Mouse (Mus musculus) liver, embryonic 16.5 days (tissue): ENCODE measurements around the gene Ankrd13b. TPM values are rescaled to one million over a fixed set of nuclear protein-coding genes. Genes with fewer than 3 reads are reported as not detected.

Experiments
- ATAC-seq: fragments of 200-750 bp; cut with Nextera tagmentation; 2 replicates; pipeline ENCODE4 v1.8.0; 2017; ENCODE audit warnings: low read depth, mild to moderate bottlenecking, moderate number of reproducible peaks, moderate library complexity
- H3K27ac ChIP-seq: fragments of 300-500 bp; sonication (generic); 2 replicates; pipeline ENCODE4 v1.5.1; 2014; ENCODE audit warnings: mild to moderate bottlenecking, low read length
- H3K27me3 ChIP-seq: fragments of 300-500 bp; sonication (generic); 2 replicates; pipeline ENCODE4 v1.6.1; 2014; ENCODE audit warnings: low read depth, low read length, mixed read lengths; ENCODE audit not compliant: control insufficient read depth, insufficient read depth
- H3K36me3 ChIP-seq: fragments of 300-500 bp; sonication (generic); 2 replicates; pipeline ENCODE4 v1.6.1; 2014; ENCODE audit warnings: mild to moderate bottlenecking; ENCODE audit not compliant: control insufficient read depth, insufficient read depth
- H3K4me1 ChIP-seq: fragments of 300-500 bp; sonication (generic); 2 replicates; pipeline ENCODE4 v1.6.1; 2014; ENCODE audit warnings: low read depth, low read length, mixed read lengths; ENCODE audit not compliant: control insufficient read depth
- H3K4me2 ChIP-seq: fragments of 300-500 bp; sonication (generic); 2 replicates; pipeline ENCODE4 v1.6.1; 2014; ENCODE audit warnings: low read depth, low read length, mixed read lengths
- H3K4me3 ChIP-seq: fragments of 300-500 bp; sonication (generic); 2 replicates; pipeline ENCODE4 v1.5.1; 2014; ENCODE audit warnings: low read depth, mild to moderate bottlenecking, low read length
- H3K9ac ChIP-seq: fragments of 300-500 bp; sonication (generic); 2 replicates; pipeline ENCODE4 v1.6.1; 2014; ENCODE audit warnings: low read depth, low read length
- H3K9me3 ChIP-seq: fragments of 300-500 bp; sonication (generic); replicated peaks from 2 replicates; pipeline ENCODE4 v1.6.1; 2016; ENCODE audit warnings: low read length; ENCODE audit not compliant: control insufficient read depth
- WGBS: fragments of 180-500 bp; shearing (Covaris S2); extraction: QIAGEN DNeasy Blood & Tissue Kit; methylation state at CpG from one replicate; pipeline ENCODE4 v1.1.7; 2014; ENCODE audit not compliant: insufficient replicate concordance; 5-methylcytosine and 5-hydroxymethylcytosine counted together
- polyA plus RNA-seq: library from polyadenylated mRNA; unstranded; fragments of >200 nt; fragmentation: Nextera tagmentation; extraction: Ambion mirVana; gene quantifications from 2 replicates; pipeline ENCODE4 v1.2.1, GENCODE M21; 2015

Ankrd13b gene
- polyA plus RNA-seq, 1 experiment from 2014 or later: 0.41 TPM

- Histone ChIP-seq H3K4me3 (no peak overlapping the region), H3K36me3 (no peaks in the 10 kb centered on the region), H3K27me3 (peaks cover 48% of the 10 kb centered on the region), H3K4me2 (no peak overlapping the region), H3K9me3 (no peaks in the 10 kb centered on the region), H3K9ac (no peak overlapping the region), H3K27ac (peak overlapping the region; percentile 45), H3K4me1 (peaks cover 41% of the 10 kb centered on the region)
- no peak for ATAC-seq
- 54% methylated on average over 27 of the region's 27 CpGs for WGBS
These were observed 28.7 kb upstream of the Ankrd13b start for GRCm38 (mm10) chr11:77518051-77518798.

DNA sequence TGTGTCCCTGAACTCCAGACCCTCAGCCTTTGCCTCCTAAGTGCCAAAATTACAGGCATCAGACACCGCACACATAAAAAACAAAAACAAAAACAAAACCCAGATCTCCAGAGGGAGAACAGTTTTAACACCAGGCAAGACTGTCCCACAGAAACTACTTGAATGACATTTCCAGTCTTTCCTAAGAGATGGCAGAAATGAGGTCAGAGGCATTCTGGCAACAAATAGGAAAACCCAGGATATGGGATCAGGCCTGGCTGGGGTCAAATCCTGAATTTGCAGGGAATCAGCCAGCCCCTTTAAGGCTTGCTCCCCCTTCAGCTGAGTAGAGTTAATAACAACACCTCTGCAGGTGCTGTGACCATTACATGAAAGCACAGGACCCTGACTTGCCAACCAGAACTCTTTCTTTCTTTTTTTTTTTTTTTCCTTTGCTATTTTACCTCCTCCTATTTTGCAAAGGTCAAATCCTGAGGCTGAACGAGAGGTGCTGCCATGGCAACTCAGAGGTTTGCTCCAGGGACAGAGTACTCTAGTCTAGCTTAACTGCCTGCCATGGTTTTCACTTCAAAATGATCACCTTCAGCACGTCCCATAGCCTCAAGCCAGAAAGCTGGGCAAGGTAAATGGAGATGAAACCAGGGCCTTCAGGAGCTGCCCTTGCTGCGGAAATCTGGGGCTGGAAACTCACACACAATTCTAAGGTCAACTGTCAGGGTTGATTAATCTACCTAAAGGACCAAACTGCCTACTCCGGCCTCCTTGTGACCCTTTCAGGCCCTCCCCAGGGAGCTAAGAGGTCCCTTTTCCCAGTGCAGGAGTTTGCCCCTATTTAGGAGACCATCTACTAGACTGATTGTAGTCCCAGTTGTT is 27.3 kb upstream of the Ankrd13b start:
- Histone ChIP-seq H3K9ac (no peak overlapping the region), H3K4me3 (no peak overlapping the region), H3K4me2 (no peak overlapping the region), H3K4me1 (peaks cover 47% of the 10 kb centered on the region), H3K9me3 (no peaks in the 10 kb centered on the region), H3K27ac (no peak overlapping the region), H3K27me3 (peaks cover 48% of the 10 kb centered on the region), H3K36me3 (no peaks in the 10 kb centered on the region)
- ATAC-seq: no peak
- 67% methylated on average over 5 of the region's 5 CpGs for WGBS

- no peaks in the 10 kb centered on the region for H3K9me3 ChIP-seq
- H3K9ac ChIP-seq: peak within 1 kb of the TSS; percentile 55
- peaks cover 48% of the 10 kb centered on the region for H3K27me3 ChIP-seq
- no peak for ATAC-seq
- H3K4me3 ChIP-seq: peak within 1 kb of the TSS; percentile 82
- peaks cover 47% of the 10 kb centered on the region for H3K4me1 ChIP-seq
- 10% methylated on average over 39 of the region's 39 CpGs for WGBS
- no peaks in the 10 kb centered on the region for H3K36me3 ChIP-seq
- H3K27ac ChIP-seq: peak within 1 kb of the TSS; percentile 63
- H3K4me2 ChIP-seq: peak within 1 kb of the TSS; percentile 98
These were observed 26.4 kb upstream of the Ankrd13b start, which contains the start of gene Trp53i13 for GRCm38 (mm10) chr11:77515637-77516552. Trp53i13 (minus strand) TSS chr11:77515980.

DNA sequence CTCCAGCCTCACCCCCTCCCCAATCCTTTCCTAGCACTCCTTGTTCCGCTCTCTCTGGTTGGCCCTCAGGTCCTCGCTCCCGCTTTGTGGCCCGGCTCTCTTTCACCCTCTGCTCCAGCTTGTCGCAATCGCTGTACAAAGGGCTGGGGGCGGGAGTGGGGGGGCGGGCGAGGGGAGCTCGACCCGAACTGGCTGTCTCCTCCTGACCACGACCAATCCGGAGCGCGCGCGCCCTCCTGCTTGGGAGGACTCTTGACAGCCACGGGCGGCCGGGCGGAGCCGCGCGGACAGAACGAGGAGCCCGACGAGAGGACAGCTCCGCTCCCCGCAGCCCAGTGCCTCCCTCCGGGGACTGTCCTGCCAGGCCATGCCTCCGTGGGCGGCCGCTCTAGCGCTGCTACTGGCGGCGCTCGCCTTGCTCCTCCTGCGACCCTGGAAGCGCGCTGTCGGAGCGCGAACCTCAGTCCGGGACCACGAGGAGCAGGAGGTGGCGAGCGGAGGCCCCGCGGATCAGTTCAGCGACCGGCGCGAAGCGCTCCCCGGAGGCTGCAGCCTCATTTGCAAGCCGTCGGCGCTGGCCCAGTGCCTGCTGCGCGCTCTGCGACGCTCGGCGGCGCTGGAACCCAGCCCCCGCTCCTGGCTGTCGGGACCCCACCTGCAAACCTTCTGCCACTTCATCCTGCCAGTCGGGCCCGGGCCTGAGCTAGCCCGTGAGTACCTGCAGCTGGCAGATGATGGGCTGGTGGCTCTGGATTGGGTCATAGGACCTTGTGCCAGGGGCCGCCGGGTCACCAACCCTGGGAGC is 25.6 kb upstream of the Ankrd13b start, which contains the start of gene Abhd15:
Abhd15 (plus strand) TSS at position 290 of the 805 bp plus-strand sequence.
- Histone ChIP-seq H3K27ac (peak within 1 kb of the TSS; percentile 63), H3K4me1 (peaks cover 47% of the 10 kb centered on the region), H3K9ac (peak within 1 kb of the TSS; percentile 55), H3K4me3 (peak within 1 kb of the TSS; percentile 82), H3K36me3 (no peaks in the 10 kb centered on the region), H3K9me3 (no peaks in the 10 kb centered on the region), H3K4me2 (peak within 1 kb of the TSS; percentile 98), H3K27me3 (peaks cover 48% of the 10 kb centered on the region)
- peak; percentile 67 for ATAC-seq
- WGBS: under 1% methylated on average over 72 of the region's 72 CpGs

DNA sequence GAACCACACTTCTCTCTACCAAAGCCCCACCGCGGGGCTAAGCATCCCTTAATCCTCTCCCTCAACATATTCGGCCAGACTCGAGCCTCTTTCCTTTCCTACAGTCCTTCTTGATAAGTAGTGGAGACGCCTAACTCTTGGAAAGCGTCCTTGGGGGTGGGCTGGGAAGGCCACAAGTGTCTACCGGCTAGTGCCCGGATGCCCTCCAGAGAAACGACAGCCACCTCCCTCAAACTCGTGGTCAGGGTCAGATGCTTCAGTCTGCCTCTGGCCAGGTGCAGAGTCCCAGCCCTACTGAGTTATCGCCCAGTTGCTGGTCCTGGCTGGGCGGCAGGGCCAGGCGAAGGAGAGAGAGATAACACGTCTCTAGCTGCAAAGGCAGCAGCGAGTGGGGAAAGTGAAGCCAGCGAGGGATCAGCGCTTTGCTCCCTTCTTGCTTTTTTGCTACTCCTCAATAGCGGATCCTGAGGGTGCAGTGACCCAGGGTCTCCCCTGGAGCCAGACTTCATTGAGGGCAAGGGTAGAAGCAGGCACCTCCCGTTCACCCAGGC is 24.9 kb upstream of the Ankrd13b start:
- peak overlapping the region; percentile 55 for H3K9ac ChIP-seq
- peaks cover 46% of the 10 kb centered on the region for H3K4me1 ChIP-seq
- peaks cover 48% of the 10 kb centered on the region for H3K27me3 ChIP-seq
- H3K4me2 ChIP-seq: peak overlapping the region; percentile 98
- H3K27ac ChIP-seq: peak overlapping the region; percentile 63
- H3K9me3 ChIP-seq: no peaks in the 10 kb centered on the region
- WGBS: 6% methylated on average over 19 of the region's 19 CpGs
- no peaks in the 10 kb centered on the region for H3K36me3 ChIP-seq
- ATAC-seq: peak; percentile 27
- H3K4me3 ChIP-seq: peak overlapping the region; percentile 82

DNA sequence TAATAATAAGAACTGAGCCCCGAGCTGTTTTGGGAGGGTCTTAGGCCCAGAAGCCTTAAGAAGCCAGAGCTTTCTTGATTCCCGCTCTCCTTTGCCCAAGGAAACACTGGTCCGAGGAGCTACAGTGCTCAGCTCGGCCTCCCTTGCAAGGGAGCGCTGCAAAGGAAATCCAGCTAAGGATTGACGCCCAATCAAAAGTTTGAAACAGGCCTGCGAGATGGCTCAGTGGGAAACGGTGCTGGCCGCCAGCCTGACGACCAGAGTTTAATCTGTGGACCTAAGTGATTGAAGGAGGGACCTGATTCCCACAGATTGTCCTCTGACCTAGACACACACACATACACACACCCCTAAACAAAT is 24.3 kb upstream of the Ankrd13b start:
- Histone ChIP-seq H3K9me3 (no peaks in the 10 kb centered on the region), H3K27me3 (peaks cover 44% of the 10 kb centered on the region), H3K36me3 (no peaks in the 10 kb centered on the region), H3K4me3 (peak overlapping the region; percentile 82), H3K4me1 (peaks cover 44% of the 10 kb centered on the region), H3K4me2 (peak overlapping the region; percentile 98), H3K9ac (peak overlapping the region; percentile 66), H3K27ac (peak overlapping the region; percentile 60)
- no peak for ATAC-seq
- WGBS: 6% methylated on average over 10 of the region's 10 CpGs

DNA sequence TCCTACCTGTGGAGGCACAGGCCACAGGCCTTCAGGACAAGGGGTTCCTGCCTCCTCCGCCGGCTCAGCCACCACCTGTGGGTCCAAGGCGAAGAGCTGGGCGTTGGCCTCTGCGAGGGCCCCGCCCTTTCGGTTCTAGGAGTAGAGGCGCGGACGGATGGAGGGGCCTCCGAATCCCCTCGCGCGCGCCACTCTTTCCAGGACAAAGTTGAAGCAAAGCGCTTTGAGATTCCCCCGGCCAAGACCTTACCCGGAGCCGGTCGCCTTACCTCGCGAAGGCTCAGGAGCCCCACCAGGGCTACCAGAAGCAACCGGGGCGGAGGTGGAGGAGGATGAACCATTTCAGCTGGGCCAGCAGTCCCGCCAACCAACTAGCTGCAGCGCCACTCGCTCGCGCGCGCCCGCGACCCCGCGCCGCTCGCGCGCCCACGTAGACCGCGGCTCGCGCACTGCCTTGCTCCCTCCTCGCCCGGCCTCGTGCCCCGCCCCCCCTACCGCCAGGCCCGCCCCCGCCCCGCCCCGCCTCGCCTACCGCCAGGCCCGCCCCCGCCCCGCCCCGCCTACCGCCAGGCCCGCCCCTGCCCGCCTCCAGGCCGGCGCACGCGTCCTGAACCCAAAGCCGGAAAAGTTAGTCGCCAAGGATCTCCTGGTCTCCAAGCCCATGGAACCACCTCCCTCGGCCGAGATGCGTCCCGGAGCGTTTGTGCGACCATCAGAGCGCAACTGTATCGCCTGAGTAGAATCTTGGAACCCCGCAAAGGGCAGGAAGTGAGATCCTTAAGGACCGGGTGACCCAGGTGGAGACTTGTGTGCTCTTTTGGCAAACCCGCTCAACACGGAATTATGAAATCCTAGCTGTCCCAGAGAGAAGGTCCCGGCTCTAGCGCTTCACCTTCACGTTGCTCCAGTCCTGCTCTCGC is 23.7 kb upstream of the Ankrd13b start:
- Histone ChIP-seq H3K9me3 (no peaks in the 10 kb centered on the region), H3K4me1 (peaks cover 42% of the 10 kb centered on the region), H3K4me3 (peak overlapping the region; percentile 82), H3K27ac (peak overlapping the region; percentile 84), H3K36me3 (no peaks in the 10 kb centered on the region), H3K9ac (peak overlapping the region; percentile 67), H3K4me2 (peak overlapping the region; percentile 98), H3K27me3 (peaks cover 38% of the 10 kb centered on the region)
- peak; percentile 81 for ATAC-seq
- WGBS: 0% methylated on average over 67 of the region's 84 CpGs
